Mouse (Mus musculus) CH12.LX (cell line): ENCODE results near the gene Babam2.

ENCODE experiments used
- CTCF ChIP-seq, 2 experiments: IDR thresholded peaks in 1 of 2; conservative IDR thresholded peaks in 1 of 2; 2 replicates each; pipeline ENCODE4 v1.5.1; 2011 to 2012; ENCODE audit warnings: low read depth in 2 of 2, low read length in 2 of 2, improper control_type of control experiment in 1 of 2, inconsistent platforms in 1 of 2, mild to moderate bottlenecking in 1 of 2, moderate library complexity in 1 of 2
- E2F4 ChIP-seq: IDR thresholded peaks from 2 replicates; pipeline ENCODE4 v1.6.1; 2011; ENCODE audit warnings: low read depth, low read length, improper control_type of control experiment; ENCODE audit not compliant: insufficient replicate concordance
- GABPA ChIP-seq: IDR thresholded peaks from 2 replicates; pipeline ENCODE4 v1.6.1; 2012; ENCODE audit warnings: low read depth, low read length, improper control_type of control experiment, inconsistent platforms; ENCODE audit not compliant: insufficient replicate concordance
- MAFK ChIP-seq: IDR thresholded peaks from 2 replicates; pipeline ENCODE4 v1.6.1; 2011; ENCODE audit warnings: low read length, improper control_type of control experiment; ENCODE audit not compliant: insufficient replicate concordance
- NELFE ChIP-seq: IDR thresholded peaks from 2 replicates; pipeline ENCODE4 v1.6.1; 2011; ENCODE audit warnings: low read depth, low read length, improper control_type of control experiment
- POLR2A ChIP-seq: IDR thresholded peaks from 2 replicates; pipeline ENCODE4 v1.6.1; 2011; ENCODE audit warnings: low read depth, mild to moderate bottlenecking, improper control_type of control experiment, low read length
- POLR2AphosphoS2 ChIP-seq: IDR thresholded peaks from 2 replicates; pipeline ENCODE4 v1.6.1; 2011; ENCODE audit warnings: low read depth, low read length, improper control_type of control experiment
- RCOR1 ChIP-seq: conservative IDR thresholded peaks from 2 replicates; pipeline ENCODE4 v1.6.1; 2012; ENCODE audit warnings: low read depth, mild to moderate bottlenecking, inconsistent platforms, low read length, improper control_type of control experiment
- SMC3 ChIP-seq: IDR thresholded peaks from 2 replicates; pipeline ENCODE4 v1.6.1; 2011; ENCODE audit warnings: low read depth, low read length, improper control_type of control experiment
- TBP ChIP-seq: conservative IDR thresholded peaks from 2 replicates; pipeline ENCODE4 v1.6.1; 2011; ENCODE audit warnings: low read depth, low read length, improper control_type of control experiment
- TCF12 ChIP-seq: IDR thresholded peaks from 2 replicates; pipeline ENCODE4 v1.6.1; 2014; ENCODE audit warnings: low read depth, mild to moderate bottlenecking, inconsistent platforms, low read length, improper control_type of control experiment
- USF2 ChIP-seq: conservative IDR thresholded peaks from 2 replicates; pipeline ENCODE4 v1.6.1; 2011; ENCODE audit warnings: low read depth, low read length, improper control_type of control experiment
- ZC3H11A ChIP-seq: IDR thresholded peaks from 2 replicates; pipeline ENCODE4 v1.6.1; 2012; ENCODE audit warnings: low read depth, mild to moderate bottlenecking, inconsistent platforms, low read length, improper control_type of control experiment

DNA sequence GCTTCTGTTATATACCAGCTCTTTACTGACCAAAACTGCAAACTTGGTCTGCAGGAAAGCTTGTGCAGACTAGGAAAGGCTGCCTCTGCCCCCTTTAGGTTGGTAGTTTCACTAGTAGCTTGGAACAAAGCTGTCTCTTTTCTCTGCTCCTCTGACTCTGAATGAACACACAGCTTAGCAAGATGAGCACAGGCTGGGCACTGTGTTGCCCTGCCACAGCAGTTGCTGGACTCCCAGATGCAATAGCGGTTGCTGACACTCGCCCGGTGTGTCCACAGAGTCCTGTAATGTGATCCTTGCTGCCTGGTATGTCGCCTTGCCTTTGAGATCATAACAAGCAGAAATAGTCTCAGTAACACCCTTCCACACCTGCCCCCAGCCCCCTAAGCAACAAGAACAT, 373.8 kb downstream of the Babam2 start:
- TF ChIP-seq POLR2AphosphoS2 (no peak), TBP (no peak), CTCF (conservative IDR thresholded peaks at IDR 0.05 in 1 of 2, IDR thresholded peaks at IDR 0.05 in 1 of 2; ENCODE audit: low read depth in 2 of 2, low read length in 2 of 2) (no peak), MAFK (no peak), POLR2A (no peak), NELFE (no peak), ZC3H11A (no peak), RCOR1 (no peak), SMC3 (no peak), E2F4 (no peak), USF2 (no peak), TCF12 (no peak), GABPA (no peak)
